Mouse (Mus musculus) forebrain, embryonic 12.5 days (tissue): ENCODE data around the gene Mdfic. TPM values are rescaled to one million over a fixed set of nuclear protein-coding genes. Genes with fewer than 3 reads are reported as not detected.

Source experiments
- ATAC-seq: fragments of 200-750 bp; cut with Nextera tagmentation; 2 replicates; pipeline ENCODE4 v1.8.0; 2017; ENCODE audit warnings: moderate TSS enrichment; ENCODE audit not compliant: low FRiP score
- H3K27ac ChIP-seq: fragments of 300-500 bp; sonication (generic); 2 replicates; pipeline ENCODE4 v1.5.1; 2016; ENCODE audit warnings: mild to moderate bottlenecking
- H3K27me3 ChIP-seq: fragments of 300-500 bp; sonication (generic); 2 replicates; pipeline ENCODE4 v1.6.1; 2016; ENCODE audit warnings: mild to moderate bottlenecking
- H3K36me3 ChIP-seq: fragments of 300-500 bp; sonication (generic); replicated peaks from 2 replicates; pipeline ENCODE4 v1.6.1; 2016; ENCODE audit warnings: mild to moderate bottlenecking
- H3K4me1 ChIP-seq: fragments of 300-500 bp; sonication (generic); 2 replicates; pipeline ENCODE4 v1.6.1; 2016
- H3K4me2 ChIP-seq: fragments of 300-500 bp; sonication (generic); 2 replicates; pipeline ENCODE4 v1.6.1; 2016; ENCODE audit warnings: mild to moderate bottlenecking, moderate library complexity
- H3K4me3 ChIP-seq: fragments of 300-500 bp; sonication (generic); replicated peaks from 2 replicates; pipeline ENCODE4 v1.5.1; 2016; ENCODE audit warnings: mild to moderate bottlenecking
- H3K9ac ChIP-seq: fragments of 300-500 bp; sonication (generic); 2 replicates; pipeline ENCODE4 v1.6.1; 2016; ENCODE audit warnings: mild to moderate bottlenecking
- H3K9me3 ChIP-seq: fragments of 300-500 bp; sonication (generic); 2 replicates; pipeline ENCODE4 v1.6.1; 2016
- WGBS: fragments of 180-500 bp; shearing (Covaris S2); methylation state at CpG from one replicate; pipeline ENCODE4 v1.1.7; 2016; 5-methylcytosine and 5-hydroxymethylcytosine counted together
- polyA plus RNA-seq: library from polyadenylated mRNA; unstranded; fragments of >200 nt; fragmentation: Nextera tagmentation; extraction: Ambion mirVana; gene quantifications from 2 replicates; pipeline ENCODE4 v1.2.1, GENCODE M21; 2016

Mdfic gene
- polyA plus RNA-seq, 1 experiment from 2014 or later = 5.2 TPM

DNA sequence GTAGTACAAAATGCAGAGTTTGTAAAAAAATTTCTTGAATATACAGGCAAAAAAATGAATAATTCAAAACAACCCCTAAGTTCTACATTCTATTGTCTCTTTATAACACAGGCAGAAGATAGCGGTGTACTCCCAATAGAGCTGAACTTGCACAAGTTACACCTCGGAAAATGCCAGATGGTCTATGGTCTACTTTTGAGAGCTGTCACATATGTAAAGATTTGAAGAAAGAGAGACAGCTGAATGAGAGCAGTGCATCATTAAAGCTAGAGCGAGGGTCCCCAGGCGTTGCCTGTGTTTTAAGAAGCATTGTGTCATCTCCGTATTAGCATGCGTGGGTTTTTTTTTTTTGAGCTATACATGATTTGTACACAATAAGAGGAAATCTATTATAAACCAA is 47.0 kb downstream of the Mdfic start:
- Histone ChIP-seq H3K9me3 (no peaks in the 10 kb centered on the region), H3K4me1 (no peaks in the 10 kb centered on the region), H3K36me3 (no peaks in the 10 kb centered on the region), H3K27me3 (no peaks in the 10 kb centered on the region), H3K4me3 (no peak overlapping the region), H3K9ac (no peak overlapping the region), H3K4me2 (no peak overlapping the region), H3K27ac (no peak overlapping the region)
- peak; percentile 14; the same call in 1 of the 2 replicates for ATAC-seq
- 61% methylated on average over 6 of the region's 6 CpGs for WGBS

DNA sequence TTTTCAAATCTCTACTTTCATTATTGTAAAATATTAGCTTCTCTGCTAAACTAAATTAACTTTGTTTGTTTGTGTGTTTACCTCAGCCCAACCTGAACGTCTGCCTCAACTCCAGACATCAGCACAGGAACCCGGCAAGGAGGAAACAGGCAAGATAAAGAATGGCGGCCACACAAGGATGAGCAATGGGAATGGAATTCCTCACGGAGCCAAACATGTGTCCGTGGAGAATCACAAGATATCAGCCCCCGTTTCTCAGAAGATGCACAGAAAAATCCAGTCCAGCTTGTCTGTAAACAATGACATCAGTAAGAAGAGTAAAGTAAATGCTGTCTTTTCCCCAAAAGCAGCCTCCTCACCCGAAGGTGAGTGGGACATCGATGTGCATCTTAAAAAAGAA is 49.7 kb downstream of the Mdfic start:
- WGBS = 84% methylated on average over 8 of the region's 8 CpGs

DNA sequence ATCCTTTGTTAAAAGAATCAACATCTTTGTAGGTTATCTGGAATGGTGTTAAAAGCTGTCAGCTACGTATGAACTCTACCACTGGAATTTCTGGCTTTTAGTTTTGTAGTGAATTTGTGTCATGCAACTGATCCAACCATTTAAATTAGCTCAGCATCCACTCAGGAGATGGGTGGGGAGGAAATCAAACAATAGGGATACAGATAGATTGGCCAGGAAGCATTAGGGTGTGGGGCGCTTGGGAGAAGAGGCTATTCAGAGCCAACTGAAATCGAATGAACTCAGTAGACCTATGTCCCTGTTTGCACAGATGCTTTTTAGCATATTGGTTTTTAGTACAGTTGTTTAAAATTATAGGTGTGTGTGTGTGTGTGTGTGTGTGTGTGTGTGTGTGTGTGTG is 56.6 kb downstream of the Mdfic start:
- H3K4me3 ChIP-seq = no peak overlapping the region
- H3K9me3 ChIP-seq = no peaks in the 10 kb centered on the region
- 89% methylated on average over 3 of the region's 3 CpGs for WGBS
- H3K4me1 ChIP-seq = no peaks in the 10 kb centered on the region
- H3K27ac ChIP-seq = no peak overlapping the region
- no peaks in the 10 kb centered on the region for H3K36me3 ChIP-seq
- ATAC-seq = no peak
- H3K27me3 ChIP-seq = no peaks in the 10 kb centered on the region
- no peak overlapping the region for H3K9ac ChIP-seq
- no peak overlapping the region for H3K4me2 ChIP-seq

More for the DNA sequence above, 49.7 kb downstream of the Mdfic start:
- no peaks in the 10 kb centered on the region for H3K36me3 ChIP-seq
- no peak overlapping the region for H3K27ac ChIP-seq
- H3K4me1 ChIP-seq = no peaks in the 10 kb centered on the region
- no peaks in the 10 kb centered on the region for H3K9me3 ChIP-seq
- no peak overlapping the region for H3K9ac ChIP-seq
- no peak for ATAC-seq
- H3K4me2 ChIP-seq = no peak overlapping the region
- no peaks in the 10 kb centered on the region for H3K27me3 ChIP-seq
- no peak overlapping the region for H3K4me3 ChIP-seq

DNA sequence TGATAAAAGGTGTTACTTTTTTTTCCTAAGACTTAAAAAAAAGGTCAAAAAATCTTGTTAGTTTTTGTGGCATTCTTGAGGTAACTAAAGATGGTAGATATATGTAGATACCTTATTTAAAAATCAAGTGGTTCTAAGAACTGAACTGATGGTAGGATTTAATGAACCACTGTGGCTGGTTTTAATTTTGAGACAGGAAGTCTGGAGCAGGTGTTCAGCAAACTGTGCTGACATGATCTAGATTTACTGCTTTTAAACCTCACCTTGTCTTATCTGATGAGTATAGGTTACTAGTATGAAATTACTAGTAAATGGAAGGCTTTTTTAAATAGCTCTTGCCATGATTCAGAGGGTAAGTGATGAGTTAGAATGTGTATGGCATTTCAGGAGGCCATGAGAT is 59.7 kb downstream of the Mdfic start:
- H3K27ac ChIP-seq = no peak overlapping the region
- no peak overlapping the region for H3K4me3 ChIP-seq
- no peaks in the 10 kb centered on the region for H3K4me1 ChIP-seq
- H3K27me3 ChIP-seq = no peaks in the 10 kb centered on the region
- H3K9me3 ChIP-seq = no peaks in the 10 kb centered on the region
- no peaks in the 10 kb centered on the region for H3K36me3 ChIP-seq
- ATAC-seq = no peak
- H3K9ac ChIP-seq = no peak overlapping the region
- H3K4me2 ChIP-seq = no peak overlapping the region

DNA sequence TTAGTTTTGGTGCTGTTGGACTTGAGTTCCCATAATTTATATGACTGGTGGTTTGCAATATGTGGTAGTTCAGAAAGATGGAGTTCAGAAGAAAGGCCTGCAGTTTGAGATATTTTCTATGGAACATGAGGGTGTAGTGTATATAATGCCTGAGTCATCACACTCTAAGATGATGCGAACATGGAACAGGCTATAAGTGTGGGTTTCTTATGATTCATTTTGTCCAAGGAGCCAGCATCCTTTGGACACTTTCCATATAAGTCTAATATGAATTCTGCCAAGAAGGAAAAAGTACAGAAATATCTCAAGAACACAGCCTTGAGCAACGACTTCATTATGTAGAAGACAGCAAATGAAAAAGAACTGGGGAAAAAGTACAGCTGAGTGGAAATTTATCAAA is 60.2 kb downstream of the Mdfic start:
- Histone ChIP-seq H3K4me1 (no peaks in the 10 kb centered on the region), H3K27me3 (no peaks in the 10 kb centered on the region), H3K9ac (no peak overlapping the region), H3K36me3 (no peaks in the 10 kb centered on the region), H3K27ac (no peak overlapping the region), H3K4me2 (no peak overlapping the region), H3K4me3 (no peak overlapping the region), H3K9me3 (no peaks in the 10 kb centered on the region)
- WGBS = 93% methylated on average over 2 of the region's 2 CpGs
- no peak for ATAC-seq

DNA sequence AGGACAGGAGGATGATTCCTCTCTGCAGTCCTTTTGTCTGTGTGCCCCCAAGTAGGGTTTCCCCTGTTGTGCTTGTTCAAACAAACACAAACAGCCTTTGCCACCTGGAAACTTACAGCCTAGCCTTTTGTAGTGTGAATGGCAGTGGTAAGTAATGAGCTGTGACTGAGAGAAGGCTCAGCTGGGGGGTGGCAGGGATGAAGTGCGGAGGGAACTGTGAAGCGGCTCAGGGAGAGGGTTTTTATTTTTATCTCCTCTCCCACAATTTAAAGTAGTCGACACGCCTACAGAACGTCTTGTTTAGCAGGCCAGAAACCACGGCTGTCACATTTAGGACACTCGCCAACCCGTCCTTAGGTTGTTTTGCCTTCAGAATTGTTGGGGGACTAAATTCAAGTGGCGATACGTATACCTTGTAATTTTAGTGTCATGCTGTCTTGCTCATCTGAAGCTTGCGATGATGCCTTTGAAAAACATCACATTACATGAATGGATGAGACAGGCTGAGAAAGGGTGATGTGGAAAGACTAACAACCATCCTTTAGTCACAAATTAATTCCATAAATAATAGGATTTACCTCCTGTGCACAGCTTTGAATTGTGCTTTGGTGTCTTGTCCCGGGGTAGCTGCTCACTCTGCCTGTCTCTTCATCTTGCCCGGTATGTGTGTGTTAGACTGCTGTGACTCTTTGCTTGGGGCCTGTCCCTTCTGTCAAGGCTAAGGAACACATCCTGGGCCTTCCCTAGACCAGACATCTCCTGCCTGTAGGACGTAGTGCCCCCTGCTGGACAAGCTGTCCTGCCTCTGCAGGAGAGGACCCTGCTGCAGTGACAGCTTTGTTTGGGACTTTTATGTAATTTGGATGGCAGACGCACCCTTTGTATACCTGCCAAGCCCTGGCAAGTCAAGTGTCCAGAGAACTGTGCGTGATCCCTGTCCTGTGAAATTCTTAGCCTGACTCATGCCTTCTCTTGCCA is 69.4 kb downstream of the Mdfic start:
- H3K4me1 ChIP-seq = peaks cover 11% of the 10 kb centered on the region
- no peak overlapping the region for H3K9ac ChIP-seq
- H3K27ac ChIP-seq = no peak overlapping the region
- 17% methylated on average over 16 of the region's 16 CpGs for WGBS
- H3K4me2 ChIP-seq = peak overlapping the region; percentile 15; the same call in 1 of the 2 replicates
- no peak overlapping the region for H3K4me3 ChIP-seq
- H3K27me3 ChIP-seq = no peaks in the 10 kb centered on the region
- H3K9me3 ChIP-seq = no peaks in the 10 kb centered on the region
- peak; percentile 80 for ATAC-seq
- no peaks in the 10 kb centered on the region for H3K36me3 ChIP-seq

DNA sequence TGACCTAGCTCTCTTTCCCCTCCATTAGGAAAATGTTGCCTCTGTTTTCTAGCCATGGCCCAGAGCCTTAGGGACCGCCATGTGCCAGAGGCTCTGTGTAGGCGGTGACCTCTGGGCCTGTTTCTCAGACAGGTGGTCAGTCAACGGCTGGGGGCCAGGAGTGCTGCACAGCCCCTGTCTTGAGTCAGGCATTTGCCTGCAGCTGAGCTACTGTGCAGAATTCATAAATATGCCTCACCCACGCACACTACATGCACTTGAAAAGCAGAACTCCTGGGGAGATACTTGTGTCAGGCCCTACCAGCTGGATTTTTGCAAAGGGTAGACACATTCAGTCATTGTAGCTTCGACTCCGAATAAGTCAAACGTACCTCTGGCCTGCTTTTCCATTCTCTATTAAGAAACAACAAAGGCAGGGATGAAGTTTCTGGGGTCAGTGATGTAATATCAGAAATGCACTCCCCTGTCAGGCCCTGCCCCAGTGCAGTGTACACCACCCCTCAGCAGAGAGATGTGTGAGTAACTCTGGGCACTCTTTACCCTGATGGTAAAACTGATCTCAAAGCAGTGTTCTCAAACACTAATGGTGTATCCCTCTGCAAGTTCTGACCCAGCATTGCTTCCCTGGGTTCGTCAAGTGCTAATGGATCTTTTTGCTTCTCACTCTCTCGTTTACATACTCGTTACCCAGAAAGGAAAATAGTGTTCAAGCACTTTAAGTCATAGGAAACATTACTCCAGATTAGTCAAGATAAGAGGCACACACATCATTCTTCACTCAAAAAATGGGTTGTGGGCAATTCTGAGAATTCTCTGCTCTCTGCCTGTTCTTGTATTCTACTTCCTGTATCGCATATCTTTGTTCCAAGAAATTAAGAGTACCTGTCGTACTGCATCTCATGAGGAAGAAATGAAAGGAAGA is 72.5 kb downstream of the Mdfic start:
- H3K36me3 ChIP-seq = no peaks in the 10 kb centered on the region
- no peak overlapping the region for H3K4me2 ChIP-seq
- no peak for ATAC-seq
- no peak overlapping the region for H3K9ac ChIP-seq
- no peak overlapping the region for H3K4me3 ChIP-seq
- H3K9me3 ChIP-seq = no peaks in the 10 kb centered on the region
- no peak overlapping the region for H3K27ac ChIP-seq
- H3K4me1 ChIP-seq = peaks cover 11% of the 10 kb centered on the region
- 68% methylated on average over 12 of the region's 12 CpGs for WGBS
- H3K27me3 ChIP-seq = no peaks in the 10 kb centered on the region

DNA sequence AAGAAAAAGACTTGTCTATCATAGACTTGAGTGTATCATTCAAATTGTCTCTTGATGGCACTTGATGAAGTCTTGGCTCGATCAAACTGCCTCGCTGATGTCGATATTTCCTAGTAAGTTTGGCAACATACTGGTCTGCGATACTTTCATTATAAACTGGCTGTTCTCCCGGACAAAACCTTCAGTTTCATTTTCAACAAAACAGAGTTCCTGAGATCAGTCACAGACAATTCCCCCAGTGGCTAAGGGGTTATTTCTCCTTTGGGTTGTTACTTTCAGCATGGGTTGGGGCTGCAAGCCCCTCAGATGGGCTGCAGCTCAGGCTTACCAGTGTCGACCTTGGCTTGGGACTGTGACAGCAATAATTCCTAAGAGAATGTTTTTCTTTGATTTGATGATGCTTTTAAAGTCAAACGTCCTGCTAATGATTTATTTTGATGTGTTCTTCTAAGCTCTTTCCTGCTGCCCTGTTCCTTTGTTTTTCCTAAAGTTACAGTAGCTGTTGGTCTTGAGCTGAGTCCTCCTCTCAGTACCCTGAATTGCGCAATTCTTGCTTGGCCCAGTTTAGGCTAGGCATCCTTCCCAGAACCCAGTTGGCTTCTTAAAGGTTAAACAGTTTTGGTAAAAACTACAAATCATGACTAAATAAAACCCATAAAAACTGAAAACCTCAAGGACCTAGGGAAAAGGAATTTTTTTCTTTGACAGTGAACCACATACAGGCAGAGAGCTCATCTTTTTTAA is 73.3 kb downstream of the Mdfic start:
- WGBS = 84% methylated on average over 8 of the region's 8 CpGs
- no peak overlapping the region for H3K9ac ChIP-seq
- H3K4me2 ChIP-seq = no peak overlapping the region
- no peaks in the 10 kb centered on the region for H3K9me3 ChIP-seq
- H3K4me1 ChIP-seq = peaks cover 11% of the 10 kb centered on the region
- no peak overlapping the region for H3K4me3 ChIP-seq
- H3K27ac ChIP-seq = no peak overlapping the region
- H3K27me3 ChIP-seq = no peaks in the 10 kb centered on the region
- ATAC-seq = no peak
- H3K36me3 ChIP-seq = no peaks in the 10 kb centered on the region

DNA sequence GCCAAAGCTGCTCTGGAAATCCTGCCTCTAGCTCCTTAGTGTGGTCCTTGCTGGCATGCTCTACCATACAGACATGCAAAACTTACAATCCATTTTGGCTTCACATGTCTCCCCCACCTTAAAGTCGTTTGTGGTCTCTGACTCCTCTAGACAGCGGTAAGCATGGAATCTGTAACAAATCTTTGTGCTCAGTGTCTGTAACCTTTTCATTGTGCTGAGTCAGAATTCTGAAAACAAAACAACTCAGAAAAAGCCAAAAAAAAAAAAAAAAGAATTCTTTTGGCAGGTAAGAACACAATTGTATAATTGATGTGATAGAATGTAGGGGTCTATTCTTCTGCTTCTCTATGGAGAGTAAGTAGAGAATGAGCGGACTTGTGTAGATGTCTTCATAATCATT is 74.3 kb downstream of the Mdfic start:
- no peaks in the 10 kb centered on the region for H3K36me3 ChIP-seq
- no peak overlapping the region for H3K27ac ChIP-seq
- H3K4me3 ChIP-seq = no peak overlapping the region
- WGBS = 93% methylated on average over 3 of the region's 3 CpGs
- no peaks in the 10 kb centered on the region for H3K27me3 ChIP-seq
- H3K4me2 ChIP-seq = no peak overlapping the region
- ATAC-seq = no peak
- H3K4me1 ChIP-seq = peaks cover 5% of the 10 kb centered on the region
- no peak overlapping the region for H3K9ac ChIP-seq
- H3K9me3 ChIP-seq = no peaks in the 10 kb centered on the region

DNA sequence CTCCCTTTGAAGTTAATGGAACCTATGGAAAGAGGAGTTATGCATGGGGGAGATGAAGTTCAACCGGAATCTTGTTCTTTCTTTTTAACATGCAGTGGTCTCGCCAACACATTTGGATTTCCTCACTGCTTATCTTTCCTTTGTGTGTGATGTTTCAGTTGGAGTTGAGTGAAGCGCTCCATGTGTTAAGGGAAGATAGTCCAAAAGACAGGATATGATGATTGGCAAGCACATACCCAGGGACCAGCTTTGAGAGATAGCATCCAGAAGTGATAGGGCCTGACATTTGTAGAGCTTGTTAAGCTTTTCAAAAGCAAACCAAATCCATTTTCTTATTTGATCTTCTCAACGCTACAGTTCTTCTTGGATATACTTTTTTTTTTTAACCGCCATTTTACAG is 86.9 kb downstream of the Mdfic start:
- H3K9ac ChIP-seq = no peak overlapping the region
- H3K9me3 ChIP-seq = no peaks in the 10 kb centered on the region
- no peak overlapping the region for H3K27ac ChIP-seq
- H3K4me1 ChIP-seq = no peaks in the 10 kb centered on the region
- H3K27me3 ChIP-seq = no peaks in the 10 kb centered on the region
- no peaks in the 10 kb centered on the region for H3K36me3 ChIP-seq
- no peak for ATAC-seq
- H3K4me3 ChIP-seq = no peak overlapping the region
- 95% methylated on average over 5 of the region's 5 CpGs for WGBS
- H3K4me2 ChIP-seq = no peak overlapping the region

DNA sequence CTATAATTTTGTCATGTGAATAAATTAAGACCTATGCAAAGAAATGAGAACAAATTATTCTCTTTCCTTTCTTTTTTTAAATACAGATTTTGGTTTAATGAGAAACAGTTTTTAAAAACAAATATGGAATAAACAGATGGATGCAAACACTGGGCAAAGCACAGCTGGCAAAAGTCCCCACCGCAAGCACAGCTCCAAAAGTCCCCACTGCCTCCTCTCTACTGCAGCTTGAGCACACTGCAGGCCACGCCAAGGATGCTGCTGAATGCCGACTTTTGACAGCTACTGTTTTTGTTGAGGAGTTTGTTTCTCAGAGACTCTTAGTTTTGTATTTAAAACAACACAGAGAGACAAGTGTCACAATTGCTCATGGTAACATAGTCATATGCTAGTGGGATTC is 104.8 kb downstream of the Mdfic start:
- Histone ChIP-seq H3K36me3 (no peaks in the 10 kb centered on the region), H3K4me2 (no peak overlapping the region), H3K9me3 (no peaks in the 10 kb centered on the region), H3K9ac (no peak overlapping the region), H3K27ac (no peak overlapping the region), H3K4me3 (no peak overlapping the region), H3K27me3 (no peaks in the 10 kb centered on the region), H3K4me1 (no peaks in the 10 kb centered on the region)
- 80% methylated on average over 3 of the region's 3 CpGs for WGBS
- ATAC-seq = no peak

DNA sequence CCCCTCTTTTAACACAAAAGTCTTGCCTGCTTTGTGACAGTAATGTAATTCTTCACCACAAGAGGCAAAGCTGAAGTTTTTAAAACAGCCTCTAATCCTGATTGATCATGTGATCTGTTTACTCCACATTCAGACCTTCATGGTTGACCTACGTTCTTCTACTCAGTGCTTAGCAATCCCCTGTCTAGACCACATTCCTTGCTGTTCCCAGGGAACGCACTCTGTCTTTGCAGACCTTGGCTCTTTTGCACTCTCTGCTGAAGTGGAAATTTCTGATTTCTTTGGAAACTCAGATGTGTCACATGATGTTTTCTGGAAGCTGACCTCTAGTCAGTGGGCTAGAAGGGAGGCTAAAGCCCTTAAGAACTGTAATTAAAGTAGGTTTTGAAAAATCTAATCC is 109.4 kb downstream of the Mdfic start:
- no peak overlapping the region for H3K4me2 ChIP-seq
- H3K27me3 ChIP-seq = no peaks in the 10 kb centered on the region
- no peak overlapping the region for H3K4me3 ChIP-seq
- WGBS = 42% methylated on average over 2 of the region's 2 CpGs
- H3K4me1 ChIP-seq = no peaks in the 10 kb centered on the region
- H3K27ac ChIP-seq = no peak overlapping the region
- H3K36me3 ChIP-seq = no peaks in the 10 kb centered on the region
- no peaks in the 10 kb centered on the region for H3K9me3 ChIP-seq
- no peak overlapping the region for H3K9ac ChIP-seq
- ATAC-seq = no peak
